Mouse (Mus musculus): ENCODE results near the gene Wdr49. TPM values are rescaled to one million over a fixed set of nuclear protein-coding genes. Genes with fewer than 3 reads are reported as not detected.

Wdr49 gene
- polyA plus RNA-seq, 1 experiment = not detected

GRCm38 (mm10) chr3:75430564-75431181, 51.3 kb downstream of the Wdr49 start:
- H3K4me3 ChIP-seq (ENCODE audit: insufficient read depth, poor library complexity, severe bottlenecking) = no peak overlapping the region
- H3ac ChIP-seq (ENCODE audit: control insufficient read depth, insufficient read length, low read depth) = no peak overlapping the region
- no peaks in the 10 kb centered on the region for H3K79me2 ChIP-seq (ENCODE audit: control insufficient read depth, insufficient read depth)
- H3K36me3 ChIP-seq (ENCODE audit: control insufficient read depth, insufficient read depth) = no peaks in the 10 kb centered on the region
- H3K79me3 ChIP-seq (ENCODE audit: low read depth) = no peaks in the 10 kb centered on the region
- no peaks in the 10 kb centered on the region for H3K27me3 ChIP-seq (ENCODE audit: control insufficient read depth, insufficient read depth, insufficient read length)
- TF ChIP-seq CEBPB (IDR thresholded peaks at IDR 0.05; ENCODE audit: low read depth) (no peak), MAX (IDR thresholded peaks at IDR 0.05) (no peak)

- no peaks in the 10 kb centered on the region for H3K36me3 ChIP-seq (ENCODE audit: control insufficient read depth, insufficient read depth)
- TF ChIP-seq FOSL1 (IDR thresholded peaks at IDR 0.05; ENCODE audit: insufficient read depth, low read length, poor library complexity, severe bottlenecking) (no peak), USF1 (IDR thresholded peaks at IDR 0.05; ENCODE audit: low read depth) (no peak), CTCF (IDR thresholded peaks at IDR 0.05; ENCODE audit: control insufficient read depth, insufficient read depth, insufficient read length) (no peak), MYOG (IDR thresholded peaks at IDR 0.05; ENCODE audit: control insufficient read depth, extremely low read depth, insufficient read length) (no peak), MAX (IDR thresholded peaks at IDR 0.05) (no peak), CEBPB (IDR thresholded peaks at IDR 0.05; ENCODE audit: low read depth) (no peak), MYOD1 (IDR thresholded peaks at IDR 0.05; ENCODE audit: control insufficient read depth, insufficient read length, low read depth) (no peak)
- no peaks in the 10 kb centered on the region for H3K79me2 ChIP-seq (ENCODE audit: control insufficient read depth, insufficient read depth)
- no peaks in the 10 kb centered on the region for H3K27me3 ChIP-seq (ENCODE audit: control insufficient read depth, insufficient read depth, insufficient read length)
- no peak overlapping the region for H3K4me3 ChIP-seq (ENCODE audit: insufficient read depth, poor library complexity, severe bottlenecking)
- H3ac ChIP-seq (ENCODE audit: control insufficient read depth, insufficient read length, low read depth) = no peak overlapping the region
- no peaks in the 10 kb centered on the region for H3K79me3 ChIP-seq (ENCODE audit: low read depth)
Measured at GRCm38 (mm10) chr3:75395918-75396317, 86.0 kb downstream of the Wdr49 start.

DNA sequence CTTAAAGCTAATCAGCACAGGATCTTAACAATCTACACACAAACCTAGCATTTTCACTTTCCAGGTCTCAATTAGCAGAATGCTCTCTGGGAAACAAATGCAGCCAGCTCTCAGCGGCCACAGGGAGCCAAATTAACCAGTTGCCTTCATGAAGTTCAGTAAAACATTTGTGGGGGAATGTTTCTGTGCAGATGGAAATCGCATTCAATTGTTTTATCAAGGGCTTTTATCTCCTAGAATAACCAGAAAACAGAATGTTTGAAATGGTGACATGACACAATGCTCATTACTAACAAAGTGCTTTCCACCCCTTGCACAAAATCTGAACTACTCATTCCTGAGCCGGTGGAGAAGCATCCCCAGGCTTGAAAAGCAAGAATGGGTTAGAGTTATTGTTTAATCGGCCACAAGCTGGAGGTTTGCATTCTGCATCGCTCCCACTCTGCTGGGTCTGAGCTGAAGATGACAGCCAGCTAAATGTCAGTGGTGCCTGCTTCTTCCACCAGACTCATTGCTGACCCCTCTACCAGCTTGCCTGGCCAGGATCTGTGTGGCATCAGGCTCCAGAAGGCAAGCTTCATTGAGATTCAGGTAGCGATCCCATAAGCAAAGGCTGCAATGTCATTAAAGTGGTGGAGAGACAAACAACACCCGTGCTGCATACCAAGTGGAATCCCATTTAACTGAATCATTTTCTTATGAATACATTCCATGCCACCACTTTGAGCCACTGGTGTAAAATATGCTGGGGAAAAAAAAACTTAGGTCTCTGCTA, 86.6 kb downstream of the Wdr49 start:
- TF ChIP-seq USF1 (IDR thresholded peaks at IDR 0.05; ENCODE audit: low read depth) (no peak), MAX (IDR thresholded peaks at IDR 0.05) (no peak)
- H3ac ChIP-seq (ENCODE audit: control insufficient read depth, insufficient read length, low read depth) = no peak overlapping the region
- H3K27me3 ChIP-seq (ENCODE audit: control insufficient read depth, insufficient read depth, insufficient read length) = no peaks in the 10 kb centered on the region
- no peaks in the 10 kb centered on the region for H3K79me2 ChIP-seq (ENCODE audit: control insufficient read depth, insufficient read depth)
- no peaks in the 10 kb centered on the region for H3K79me3 ChIP-seq (ENCODE audit: low read depth)
- H3K36me3 ChIP-seq (ENCODE audit: control insufficient read depth, insufficient read depth) = no peaks in the 10 kb centered on the region
- H3K4me3 ChIP-seq (ENCODE audit: insufficient read depth, poor library complexity, severe bottlenecking) = no peak overlapping the region

GRCm38 (mm10) chr3:75394487-75394886, 87.5 kb downstream of the Wdr49 start:
- TF ChIP-seq CTCF (IDR thresholded peaks at IDR 0.05; ENCODE audit: control insufficient read depth, insufficient read depth, insufficient read length) (no peak), MYOD1 (IDR thresholded peaks at IDR 0.05; ENCODE audit: control insufficient read depth, insufficient read length, low read depth) (no peak), USF1 (IDR thresholded peaks at IDR 0.05; ENCODE audit: low read depth) (no peak), CEBPB (IDR thresholded peaks at IDR 0.05; ENCODE audit: low read depth) (no peak), MYOG (IDR thresholded peaks at IDR 0.05; ENCODE audit: control insufficient read depth, extremely low read depth, insufficient read length) (no peak), MAX (IDR thresholded peaks at IDR 0.05) (no peak), FOSL1 (IDR thresholded peaks at IDR 0.05; ENCODE audit: insufficient read depth, low read length, poor library complexity, severe bottlenecking) (no peak)
- Histone ChIP-seq H3K79me3 (ENCODE audit: low read depth) (no peaks in the 10 kb centered on the region), H3K4me3 (ENCODE audit: insufficient read depth, poor library complexity, severe bottlenecking) (no peak overlapping the region), H3K36me3 (ENCODE audit: control insufficient read depth, insufficient read depth) (no peaks in the 10 kb centered on the region), H3K27me3 (ENCODE audit: control insufficient read depth, insufficient read depth, insufficient read length) (no peaks in the 10 kb centered on the region), H3K79me2 (ENCODE audit: control insufficient read depth, insufficient read depth) (no peaks in the 10 kb centered on the region), H3ac (ENCODE audit: control insufficient read depth, insufficient read length, low read depth) (no peak overlapping the region)

- no peaks in the 10 kb centered on the region for H3K36me3 ChIP-seq (ENCODE audit: control insufficient read depth, insufficient read depth)
- no peaks in the 10 kb centered on the region for H3K27me3 ChIP-seq (ENCODE audit: control insufficient read depth, insufficient read depth, insufficient read length)
- TF ChIP-seq CTCF (IDR thresholded peaks at IDR 0.05; ENCODE audit: control insufficient read depth, insufficient read depth, insufficient read length) (no peak), MAX (IDR thresholded peaks at IDR 0.05) (no peak), MYOG (IDR thresholded peaks at IDR 0.05; ENCODE audit: control insufficient read depth, extremely low read depth, insufficient read length) (no peak), CEBPB (IDR thresholded peaks at IDR 0.05; ENCODE audit: low read depth) (no peak), USF1 (IDR thresholded peaks at IDR 0.05; ENCODE audit: low read depth) (no peak), FOSL1 (IDR thresholded peaks at IDR 0.05; ENCODE audit: insufficient read depth, low read length, poor library complexity, severe bottlenecking) (no peak), MYOD1 (IDR thresholded peaks at IDR 0.05; ENCODE audit: control insufficient read depth, insufficient read length, low read depth) (no peak)
- H3K79me3 ChIP-seq (ENCODE audit: low read depth) = no peaks in the 10 kb centered on the region
- no peak overlapping the region for H3ac ChIP-seq (ENCODE audit: control insufficient read depth, insufficient read length, low read depth)
- no peak overlapping the region for H3K4me3 ChIP-seq (ENCODE audit: insufficient read depth, poor library complexity, severe bottlenecking)
- H3K79me2 ChIP-seq (ENCODE audit: control insufficient read depth, insufficient read depth) = no peaks in the 10 kb centered on the region
Measured at GRCm38 (mm10) chr3:75381776-75382175, 100.2 kb downstream of the Wdr49 start.

- H3K79me2 ChIP-seq (ENCODE audit: control insufficient read depth, insufficient read depth) = no peaks in the 10 kb centered on the region
- no peak overlapping the region for H3K4me3 ChIP-seq (ENCODE audit: insufficient read depth, poor library complexity, severe bottlenecking)
- no peak overlapping the region for H3ac ChIP-seq (ENCODE audit: control insufficient read depth, insufficient read length, low read depth)
- H3K27me3 ChIP-seq (ENCODE audit: control insufficient read depth, insufficient read depth, insufficient read length) = no peaks in the 10 kb centered on the region
- TF ChIP-seq USF1 (IDR thresholded peaks at IDR 0.05; ENCODE audit: low read depth) (no peak), MAX (IDR thresholded peaks at IDR 0.05) (no peak), FOSL1 (IDR thresholded peaks at IDR 0.05; ENCODE audit: insufficient read depth, low read length, poor library complexity, severe bottlenecking) (no peak), MYOG (IDR thresholded peaks at IDR 0.05; ENCODE audit: control insufficient read depth, extremely low read depth, insufficient read length) (no peak), CTCF (IDR thresholded peaks at IDR 0.05; ENCODE audit: control insufficient read depth, insufficient read depth, insufficient read length) (no peak), MYOD1 (IDR thresholded peaks at IDR 0.05; ENCODE audit: control insufficient read depth, insufficient read length, low read depth) (no peak)
- no peaks in the 10 kb centered on the region for H3K79me3 ChIP-seq (ENCODE audit: low read depth)
- no peaks in the 10 kb centered on the region for H3K36me3 ChIP-seq (ENCODE audit: control insufficient read depth, insufficient read depth)
Measured at GRCm38 (mm10) chr3:75353972-75354371, 128.0 kb downstream of the Wdr49 start.

All from C2C12 (cell line).